Mouse (Mus musculus) layer of hippocampus, adult 18-20 months (tissue): ENCODE measurements around the gene Ache. TPM values are rescaled to one million over a fixed set of nuclear protein-coding genes. Genes with fewer than 3 reads are reported as not detected.
A peak's percentile ranks its signal among the peaks of the same experiment; 100 is the strongest.
"Not testable (repeated sequence)": the region's sequence is repeated elsewhere in the genome, so short reads cannot be mapped to it uniquely, and the experiment has no call there.

Experiments used
- DNase-seq, 2 experiments: peaks; one replicate each; pipeline ENCODE4 v3.0.0; 2022; ENCODE audit warnings: low spot score in 2 of 2
- long read RNA-seq: library from polyadenylated mRNA; stranded (forward); transcript quantifications from one replicate; pipeline ENCODE4 v2.0.0, GENCODE M21; 2021
- total RNA-seq, 2 experiments: library from RNA; stranded (reverse); gene quantifications; 2 replicates each; pipeline ENCODE4 v1.2.3; 2021

Ache gene
- total RNA-seq, result 10 to 100 TPM; 55.3 to 56.2 TPM
- long read RNA-seq, transcript Ache-201 (5 exons, 2,186 nt), result major isoform, 38 of 77 reads
- long read RNA-seq, transcript Ache-202 (5 exons, 2,176 nt), result minor isoform, 18 of 77 reads
- long read RNA-seq, partial matches to known transcripts, result 13 of 77 reads
- long read RNA-seq, other reads (novel, unspliced or antisense), result 8 of 77 reads

GRCm38 (mm10) chr5:137287032-137287952 lies at the start of gene Ache:
TSS of gene Ache (plus strand) at chr5:137287519.
- DNase-seq, result peak; percentile 60 to 82

GRCm38 (mm10) chr5:137263897-137264720 lies 23.2 kb upstream of the Ache start:
- no peak for DNase-seq

- DNase-seq, result no peak
These were observed 22.5 kb upstream of the Ache start for GRCm38 (mm10) chr5:137264787-137265186.

GRCm38 (mm10) chr5:137268131-137268910 lies 19.0 kb upstream of the Ache start:
- no peak for DNase-seq

- no peak for DNase-seq
These were observed 9.7 kb upstream of the Ache start for GRCm38 (mm10) chr5:137277360-137278342.

- DNase-seq, result not testable (repeated sequence)
These were observed 2.9 kb upstream of the Ache start for GRCm38 (mm10) chr5:137284411-137284810.

- DNase-seq, result no peak
These were observed 2.3 kb upstream of the Ache start for GRCm38 (mm10) chr5:137285045-137285444.

GRCm38 (mm10) chr5:137285986-137286385 lies 1.3 kb upstream of the Ache start:
- no peak for DNase-seq

GRCm38 (mm10) chr5:137286655-137287031 lies 676 bp upstream of the Ache start:
- DNase-seq, result peak; percentile 85 to 94

GRCm38 (mm10) chr5:137287953-137288743 lies 829 bp downstream of the Ache start:
- peak; percentile 49 to 61 for DNase-seq

GRCm38 (mm10) chr5:137288999-137289470 lies 1.7 kb downstream of the Ache start:
- peak in 1 of 2 experiments; percentile 64 for DNase-seq

- DNase-seq, result no peak
These were observed 2.5 kb downstream of the Ache start for GRCm38 (mm10) chr5:137289591-137290365.

- no peak for DNase-seq
These were observed 3.4 kb downstream of the Ache start for GRCm38 (mm10) chr5:137290677-137291076.

- no peak for DNase-seq
These were observed 4.1 kb downstream of the Ache start for GRCm38 (mm10) chr5:137291381-137291926.

GRCm38 (mm10) chr5:137293282-137293681 lies 6.0 kb downstream of the Ache start:
- peak; percentile 72 for DNase-seq

GRCm38 (mm10) chr5:137293839-137294743 lies 6.8 kb downstream of the Ache start, which contains the start of gene Ufsp1:
TSS of gene Ufsp1 (plus strand) at chr5:137294629.
- DNase-seq, result peak; percentile 95 to 98
